Mouse (Mus musculus) intestine, postnatal 0 days (tissue): Measurements from ENCODE around the gene Pcp4. TPM values are rescaled to one million over a fixed set of nuclear protein-coding genes. Genes with fewer than 3 reads are reported as not detected.

Experiments
- ATAC-seq: fragments of 200-750 bp; cut with Nextera tagmentation; 2 replicates; pipeline ENCODE4 v1.8.0; 2017; ENCODE audit warnings: mild to moderate bottlenecking, moderate TSS enrichment, moderate library complexity
- H3K27ac ChIP-seq: fragments of 300-500 bp; sonication (generic); 2 replicates; pipeline ENCODE4 v1.5.1; 2014; ENCODE audit warnings: mild to moderate bottlenecking, low read depth, low read length, moderate library complexity
- H3K27me3 ChIP-seq: fragments of 300-500 bp; sonication (generic); replicated peaks from 2 replicates; pipeline ENCODE4 v1.6.1; 2014; ENCODE audit warnings: low read length, mixed read lengths; ENCODE audit not compliant: control insufficient read depth, insufficient read depth
- H3K36me3 ChIP-seq: fragments of 300-500 bp; sonication (generic); 2 replicates; pipeline ENCODE4 v1.6.1; 2014; ENCODE audit warnings: mild to moderate bottlenecking, moderate library complexity; ENCODE audit not compliant: control insufficient read depth, insufficient read depth
- H3K4me1 ChIP-seq: fragments of 300-500 bp; sonication (generic); replicated peaks from 2 replicates; pipeline ENCODE4 v1.6.1; 2014; ENCODE audit warnings: antibody characterized with exemption, low read length, mixed read lengths; ENCODE audit not compliant: control insufficient read depth, insufficient read depth
- H3K4me2 ChIP-seq: fragments of 300-500 bp; sonication (generic); replicated peaks from 2 replicates; pipeline ENCODE4 v1.6.1; 2014; ENCODE audit warnings: low read depth, mild to moderate bottlenecking, moderate library complexity
- H3K4me3 ChIP-seq: fragments of 300-500 bp; sonication (generic); 2 replicates; pipeline ENCODE4 v1.5.1; 2014; ENCODE audit warnings: low read depth, low read length
- H3K9ac ChIP-seq: fragments of 300-500 bp; sonication (generic); 2 replicates; pipeline ENCODE4 v1.6.1; 2014; ENCODE audit warnings: mild to moderate bottlenecking, low read depth, low read length
- H3K9me3 ChIP-seq: fragments of 300-500 bp; sonication (generic); 2 replicates; pipeline ENCODE4 v1.6.1; 2016; ENCODE audit warnings: mixed run types; ENCODE audit not compliant: control insufficient read depth
- CTCF ChIP-seq: sonication (generic); IDR thresholded peaks from 2 replicates; pipeline ENCODE4 v1.5.1; 2016; ENCODE audit warnings: low read depth, mild to moderate bottlenecking, control low read depth, antibody characterized with exemption, moderate library complexity
- WGBS: fragments of 180-500 bp; shearing (Covaris S2); extraction: QIAGEN DNeasy Blood & Tissue Kit; methylation state at CpG from one replicate; pipeline ENCODE4 v1.1.7; 2014; 5-methylcytosine and 5-hydroxymethylcytosine counted together
- polyA plus RNA-seq: library from polyadenylated mRNA; unstranded; fragments of >200 nt; fragmentation: Nextera tagmentation; extraction: Ambion mirVana; gene quantifications from 2 replicates; pipeline ENCODE4 v1.2.1, GENCODE M21; 2015

Gene Pcp4
- polyA plus RNA-seq, result 80.8 and 84.1 TPM in 2 replicates

- Histone ChIP-seq H3K36me3 (no peaks in the 10 kb centered on the region), H3K27ac (no peak within 1 kb of the TSS), H3K4me1 (no peaks in the 10 kb centered on the region), H3K9ac (no peak within 1 kb of the TSS), H3K4me3 (no peak within 1 kb of the TSS), H3K27me3 (no peaks in the 10 kb centered on the region), H3K9me3 (no peaks in the 10 kb centered on the region), H3K4me2 (no peak within 1 kb of the TSS; the same call in 1 of the 2 replicates)
- no peak for ATAC-seq
- WGBS, result 13% methylated on average over 8 of the region's 8 CpGs
- TF ChIP-seq CTCF, result peak; percentile 95
These were observed at the start of gene Pcp4 for GRCm38 (mm10) chr16:96467445-96467844. Gene Pcp4 (plus strand): TSS chr16:96467606.

- Histone ChIP-seq H3K27ac (no peak overlapping the region), H3K27me3 (no peaks in the 10 kb centered on the region), H3K9ac (no peak overlapping the region), H3K36me3 (peaks cover 11% of the 10 kb centered on the region), H3K4me3 (no peak overlapping the region), H3K4me1 (no peaks in the 10 kb centered on the region), H3K9me3 (no peaks in the 10 kb centered on the region), H3K4me2 (no peak overlapping the region)
- ATAC-seq, result no peak
- WGBS, result 94% methylated on average over 2 of the region's 2 CpGs
- TF ChIP-seq CTCF, result no peak
These were observed 42.4 kb upstream of the Pcp4 start for GRCm38 (mm10) chr16:96425044-96425443.

GRCm38 (mm10) chr16:96426671-96427070, 40.7 kb upstream of the Pcp4 start:
- no peak for ATAC-seq
- no peaks in the 10 kb centered on the region for H3K9me3 ChIP-seq
- H3K4me2 ChIP-seq, result no peak overlapping the region
- H3K4me1 ChIP-seq, result no peaks in the 10 kb centered on the region
- peaks cover 7% of the 10 kb centered on the region for H3K36me3 ChIP-seq
- H3K27me3 ChIP-seq, result no peaks in the 10 kb centered on the region
- H3K9ac ChIP-seq, result no peak overlapping the region
- no peak for TF ChIP-seq CTCF
- 83% methylated on average over 7 of the region's 7 CpGs for WGBS
- no peak overlapping the region for H3K27ac ChIP-seq
- H3K4me3 ChIP-seq, result no peak overlapping the region

GRCm38 (mm10) chr16:96429046-96429445, 38.4 kb upstream of the Pcp4 start:
- WGBS, result 52% methylated on average over 3 of the region's 3 CpGs

GRCm38 (mm10) chr16:96433266-96433665, 34.1 kb upstream of the Pcp4 start:
- H3K36me3 ChIP-seq, result no peaks in the 10 kb centered on the region
- TF ChIP-seq CTCF, result no peak
- H3K4me1 ChIP-seq, result no peaks in the 10 kb centered on the region
- no peaks in the 10 kb centered on the region for H3K27me3 ChIP-seq
- no peak overlapping the region for H3K27ac ChIP-seq
- H3K9ac ChIP-seq, result no peak overlapping the region
- no peak overlapping the region for H3K4me3 ChIP-seq
- ATAC-seq, result no peak
- WGBS, result 85% methylated on average over 10 of the region's 10 CpGs
- no peaks in the 10 kb centered on the region for H3K9me3 ChIP-seq
- no peak overlapping the region for H3K4me2 ChIP-seq

More at GRCm38 (mm10) chr16:96429046-96429445, 38.4 kb upstream of the Pcp4 start:
- TF ChIP-seq CTCF, result no peak
- no peak overlapping the region for H3K27ac ChIP-seq
- H3K36me3 ChIP-seq, result peaks cover 7% of the 10 kb centered on the region
- no peaks in the 10 kb centered on the region for H3K27me3 ChIP-seq
- no peak overlapping the region for H3K4me3 ChIP-seq
- H3K4me1 ChIP-seq, result no peaks in the 10 kb centered on the region
- H3K4me2 ChIP-seq, result no peak overlapping the region
- H3K9ac ChIP-seq, result no peak overlapping the region
- no peaks in the 10 kb centered on the region for H3K9me3 ChIP-seq
- ATAC-seq, result no peak

- Histone ChIP-seq H3K9me3 (no peaks in the 10 kb centered on the region), H3K4me1 (no peaks in the 10 kb centered on the region), H3K4me2 (no peak overlapping the region), H3K4me3 (no peak overlapping the region), H3K36me3 (no peaks in the 10 kb centered on the region), H3K27me3 (no peaks in the 10 kb centered on the region), H3K9ac (no peak overlapping the region), H3K27ac (no peak overlapping the region; the same call in 1 of the 2 replicates)
- peak; percentile 61 for ATAC-seq
- TF ChIP-seq CTCF, result no peak
- WGBS, result 71% methylated on average over 3 of the region's 3 CpGs
These were observed 33.2 kb upstream of the Pcp4 start for GRCm38 (mm10) chr16:96434024-96434785.
